Mouse (Mus musculus) small intestine, adult 2 months (tissue): ENCODE results near the gene Eml4.

Experiments
- CTCF ChIP-seq: fragments of 200-500 bp; IDR thresholded peaks from 2 replicates; pipeline ENCODE4 v1.5.1; 2012; ENCODE audit warnings: low read depth, mild to moderate bottlenecking, control low read depth, inconsistent platforms, low read length, moderate library complexity, mixed read lengths; ENCODE audit not compliant: insufficient replicate concordance, insufficient read length; ENCODE audit errors: extremely low read depth
- POLR2A ChIP-seq: fragments of 200-500 bp; IDR thresholded peaks from 2 replicates; pipeline ENCODE4 v1.6.1; 2012; ENCODE audit warnings: low read depth, mild to moderate bottlenecking, control low read depth, inconsistent platforms, low read length, moderate library complexity

DNA sequence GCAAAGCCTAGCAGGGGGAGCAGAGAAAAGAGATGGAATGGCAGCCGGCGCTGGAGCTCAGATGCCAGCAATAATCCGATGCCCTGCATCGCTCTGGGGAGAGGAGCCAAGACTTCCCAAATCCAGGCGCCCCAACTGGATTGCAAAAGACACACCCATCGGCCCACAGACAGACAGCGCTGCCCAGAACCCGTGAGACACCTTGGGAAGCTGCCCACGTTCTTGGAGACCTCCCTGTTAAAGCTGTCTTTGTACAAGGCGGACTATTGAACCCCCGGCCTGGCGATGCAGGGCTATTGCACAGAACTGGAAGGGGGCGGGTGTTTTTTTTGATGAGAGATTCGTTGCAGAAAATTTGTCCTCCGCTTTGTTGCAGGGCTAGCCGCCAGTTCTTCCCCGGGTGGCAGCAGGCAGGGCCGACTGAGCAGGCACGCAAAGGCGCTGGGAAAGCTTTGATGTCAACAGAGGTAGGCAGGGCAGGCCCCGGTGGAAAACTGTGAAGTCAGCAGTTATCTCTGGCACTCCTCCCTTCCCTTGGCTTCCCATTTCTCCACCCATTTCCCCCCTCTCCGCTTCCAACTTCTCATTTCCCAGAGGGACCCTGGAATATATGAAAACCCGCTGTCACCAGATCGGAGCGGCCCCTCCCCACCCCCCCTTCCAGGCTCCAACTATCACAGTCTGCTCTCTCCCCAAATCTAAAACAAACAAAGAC is 28.0 kb upstream of the Eml4 start:
- no peak for TF ChIP-seq POLR2A
- no peak for TF ChIP-seq CTCF
